Mouse (Mus musculus) gastrocnemius, postnatal 14 days (tissue): ENCODE results near the gene Tmem203. TPM values are rescaled to one million over a fixed set of nuclear protein-coding genes. Genes with fewer than 3 reads are reported as not detected.

Source experiments
- DNase-seq: peaks from one replicate; pipeline ENCODE4 v3.0.0; 2021; ENCODE audit warnings: mixed read lengths
- intact Hi-C: fragments of 180-260 bp; cut with DNase I; formaldehyde crosslinking; loops from one replicate; pipeline ENCODE4 v1.15.1; 2025; ENCODE audit warnings: low total_unique reads
- total RNA-seq, 2 experiments: library from RNA; stranded (reverse); gene quantifications; 2 replicates each; pipeline ENCODE4 v1.2.3; 2021

Gene Tmem203
- total RNA-seq, 2 experiments from 2014 or later, result 13.5 to 13.6 TPM

DNA sequence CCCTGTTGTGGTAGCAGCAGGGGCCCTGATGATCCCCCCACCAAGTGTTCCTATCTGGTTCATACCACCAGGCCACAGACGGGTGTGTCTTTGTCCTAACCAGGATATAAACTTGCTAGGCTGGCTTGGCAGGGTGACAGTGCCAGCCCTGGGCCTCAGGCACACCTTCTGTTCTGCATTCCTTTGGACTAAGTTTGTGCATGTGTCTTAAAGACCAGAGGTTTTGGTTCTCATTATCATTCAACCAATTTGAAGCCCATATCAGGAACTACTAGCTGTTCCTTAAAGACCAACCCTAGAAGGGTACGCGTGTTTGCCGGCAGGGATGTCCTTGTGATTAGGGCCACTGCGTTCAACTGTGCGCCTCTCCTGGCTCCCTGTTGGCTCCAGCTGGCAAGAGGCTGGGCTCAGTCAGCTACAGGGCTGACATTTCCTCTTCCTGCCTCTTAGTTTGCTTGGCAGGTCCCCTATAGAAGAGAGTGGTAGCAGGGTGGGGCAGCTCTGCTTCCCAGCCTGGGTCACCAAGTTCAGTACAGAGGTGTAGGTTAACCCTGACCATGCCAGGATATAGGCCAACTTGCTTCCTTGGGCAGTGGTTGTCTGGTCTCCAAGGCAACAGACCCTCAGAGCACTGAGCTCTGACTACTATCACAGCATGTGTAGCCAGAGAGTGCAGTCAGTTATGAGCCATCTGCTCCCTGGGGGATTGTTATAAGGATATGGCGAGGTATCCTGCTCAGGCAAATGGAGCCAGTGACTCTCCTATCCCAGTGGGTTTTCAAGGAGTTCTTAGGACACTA, 31.8 kb downstream of the Tmem203 start:
- DNase-seq, result no peak
- intact Hi-C loops, result no loop called here

- DNase-seq, result no peak
- intact Hi-C loops, result no loop called here
Measured at GRCm38 (mm10) chr2:25287927-25288649, 32.8 kb downstream of the Tmem203 start, which contains the start of gene Tmem210. Gene Tmem210, plus strand, starts transcription at chr2:25288145.

GRCm38 (mm10) chr2:25288734-25289345, 33.6 kb downstream of the Tmem203 start:
- intact Hi-C loops, result no loop called here
- DNase-seq, result no peak

DNA sequence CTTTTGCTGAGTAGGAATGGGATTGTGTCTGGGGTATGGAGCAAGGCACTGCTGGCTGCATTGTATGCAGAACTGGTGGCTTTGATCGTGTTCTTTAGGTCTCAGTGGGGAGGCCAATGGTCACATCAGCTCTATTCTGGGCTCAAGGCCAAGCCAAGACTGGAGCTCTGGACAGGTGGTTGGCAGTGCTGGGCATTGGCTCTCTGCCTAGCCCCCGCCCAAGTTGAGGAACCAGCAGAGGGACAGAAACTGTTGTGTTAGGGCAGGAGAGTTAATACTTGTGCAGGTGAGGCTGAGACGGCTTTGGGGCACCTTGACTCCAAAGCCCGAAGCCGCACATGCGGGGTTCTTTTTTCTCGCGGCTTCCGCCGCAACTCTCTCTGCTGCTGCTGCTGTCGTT, 34.4 kb downstream of the Tmem203 start, which contains the start of gene Lrrc26:
Lrrc26 (plus strand) TSS at position 265 of the 400 bp plus-strand sequence.
- DNase-seq, result no peak
- intact Hi-C loops, result no loop called here

- intact Hi-C loops, result no loop called here
- no peak for DNase-seq
Measured at GRCm38 (mm10) chr2:25290101-25290815, 35.0 kb downstream of the Tmem203 start.

- intact Hi-C loops, result no loop called here
Measured at GRCm38 (mm10) chr2:25290816-25291130, 35.5 kb downstream of the Tmem203 start.

DNA sequence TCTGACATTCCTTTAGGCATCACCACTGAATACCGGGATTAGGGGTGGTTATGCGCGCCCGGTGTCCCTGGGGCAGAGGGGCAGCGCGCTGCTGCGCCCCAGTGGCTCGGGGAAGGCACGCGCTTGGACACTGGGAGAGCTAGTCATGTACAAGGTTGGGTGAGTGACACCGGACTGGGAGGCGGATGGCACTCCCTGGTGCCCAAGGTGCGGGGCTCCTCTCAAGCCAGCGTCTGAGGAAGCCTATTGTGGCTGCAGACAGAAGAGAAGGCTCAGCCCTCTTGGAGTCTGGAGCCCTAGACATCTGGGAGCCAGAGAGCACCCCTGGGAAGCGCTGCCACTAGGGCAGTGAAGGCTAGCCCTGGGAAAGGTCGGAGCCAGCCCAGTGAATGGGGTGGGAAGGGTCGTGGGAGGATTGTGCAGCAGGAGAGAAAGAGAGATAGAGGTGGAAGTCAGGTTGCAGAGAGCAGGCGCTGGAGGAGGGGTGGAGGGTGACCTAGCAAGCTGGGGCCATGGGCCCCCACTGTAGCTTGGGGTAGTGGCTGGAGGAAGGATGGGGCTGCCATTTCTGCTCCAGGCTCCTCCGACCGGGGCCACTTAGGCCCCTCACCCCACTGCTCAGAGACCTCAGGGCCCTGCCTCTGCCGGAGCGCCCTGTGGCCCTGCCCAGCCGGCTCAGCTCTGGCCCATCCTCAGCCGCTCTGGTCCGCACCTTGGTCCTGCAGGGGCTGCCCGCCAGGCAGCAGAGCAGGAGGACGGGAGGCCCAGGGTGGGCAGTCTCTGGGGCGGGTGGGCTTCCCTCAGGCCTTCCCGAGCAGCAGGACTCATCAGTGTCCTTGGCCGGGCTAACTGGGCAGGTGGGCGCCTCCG, 36.2 kb downstream of the Tmem203 start:
- intact Hi-C loops, result no loop called here

More at GRCm38 (mm10) chr2:25290816-25291130, 35.5 kb downstream of the Tmem203 start:
- DNase-seq, result no peak

DNA sequence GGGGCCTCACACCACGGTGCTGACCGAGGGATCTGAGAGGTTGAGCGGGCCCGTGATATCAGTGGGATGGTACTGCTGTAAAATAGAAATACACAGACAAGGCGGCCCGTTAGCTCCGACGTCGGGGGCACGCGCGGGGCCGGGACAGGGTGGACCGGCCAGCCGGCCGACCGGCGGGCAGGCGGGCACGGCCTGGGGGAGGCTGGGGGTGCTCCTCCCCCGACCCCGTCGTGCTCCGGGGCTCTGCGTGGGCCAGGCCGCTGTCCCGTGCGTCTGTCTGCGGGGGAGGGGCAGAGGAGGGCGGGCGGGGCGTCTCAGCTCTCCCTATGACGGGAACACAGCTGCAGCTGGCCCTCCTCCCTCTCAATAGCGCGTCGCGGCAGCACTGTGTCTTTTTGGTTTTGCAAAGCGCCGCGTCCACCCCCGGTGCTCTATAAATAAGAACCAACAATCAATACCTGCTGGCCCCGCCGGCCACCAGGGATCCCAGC, 36.9 kb downstream of the Tmem203 start:
- peak; percentile 40 for DNase-seq
- intact Hi-C loops, result no loop called here

More for the DNA sequence above, 36.2 kb downstream of the Tmem203 start:
- no peak for DNase-seq

- intact Hi-C loops, result no loop called here
- DNase-seq, result peak; percentile 77
Measured at GRCm38 (mm10) chr2:25292856-25293255, 37.6 kb downstream of the Tmem203 start.

DNA sequence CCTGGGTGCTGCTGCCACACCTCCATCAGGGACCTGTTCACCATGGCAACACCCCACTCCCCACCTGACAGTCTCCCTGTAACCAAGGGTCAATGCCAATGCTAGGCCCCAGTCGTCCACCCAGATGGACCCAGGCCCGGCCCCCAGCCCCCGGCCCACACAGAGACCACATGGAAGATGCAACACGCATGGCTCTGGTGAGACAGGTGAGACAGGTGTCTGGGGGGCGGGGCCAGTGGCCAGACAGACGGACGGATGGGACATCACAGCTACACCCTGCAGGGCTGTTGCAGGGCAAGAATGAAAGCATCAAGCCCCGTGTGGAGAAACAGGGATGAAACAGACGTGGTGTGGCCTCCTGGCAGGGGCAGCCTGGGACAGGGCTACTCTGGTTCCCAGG, 38.5 kb downstream of the Tmem203 start:
- intact Hi-C loops, result no loop called here
- DNase-seq, result no peak

DNA sequence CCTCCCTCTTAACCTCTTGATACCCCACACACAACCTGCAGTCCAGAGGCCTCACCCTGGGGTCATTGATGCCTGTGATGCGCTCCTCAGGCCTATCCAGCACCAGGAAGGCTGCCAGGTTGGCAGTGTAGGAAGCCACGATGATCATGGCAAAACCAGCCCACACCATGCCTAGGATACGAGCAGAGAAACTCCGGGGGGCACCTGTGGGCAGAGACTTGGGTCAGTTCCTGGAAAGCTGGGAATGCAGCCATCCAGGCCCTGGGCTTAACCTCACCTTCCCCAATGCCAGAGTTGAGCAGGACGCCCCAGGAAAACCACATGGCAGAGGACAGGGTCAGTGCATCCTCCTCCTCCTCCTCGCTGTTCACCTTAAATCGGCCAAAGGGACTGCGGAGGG, 41.9 kb downstream of the Tmem203 start:
- DNase-seq, result no peak
- intact Hi-C loops, result no loop called here

- no peak for DNase-seq
- intact Hi-C loops, result no loop called here
Measured at GRCm38 (mm10) chr2:25298046-25298445, 42.8 kb downstream of the Tmem203 start.

- no peak for DNase-seq
- intact Hi-C loops, result no loop called here
Measured at GRCm38 (mm10) chr2:25303452-25303851, 48.2 kb downstream of the Tmem203 start.

DNA sequence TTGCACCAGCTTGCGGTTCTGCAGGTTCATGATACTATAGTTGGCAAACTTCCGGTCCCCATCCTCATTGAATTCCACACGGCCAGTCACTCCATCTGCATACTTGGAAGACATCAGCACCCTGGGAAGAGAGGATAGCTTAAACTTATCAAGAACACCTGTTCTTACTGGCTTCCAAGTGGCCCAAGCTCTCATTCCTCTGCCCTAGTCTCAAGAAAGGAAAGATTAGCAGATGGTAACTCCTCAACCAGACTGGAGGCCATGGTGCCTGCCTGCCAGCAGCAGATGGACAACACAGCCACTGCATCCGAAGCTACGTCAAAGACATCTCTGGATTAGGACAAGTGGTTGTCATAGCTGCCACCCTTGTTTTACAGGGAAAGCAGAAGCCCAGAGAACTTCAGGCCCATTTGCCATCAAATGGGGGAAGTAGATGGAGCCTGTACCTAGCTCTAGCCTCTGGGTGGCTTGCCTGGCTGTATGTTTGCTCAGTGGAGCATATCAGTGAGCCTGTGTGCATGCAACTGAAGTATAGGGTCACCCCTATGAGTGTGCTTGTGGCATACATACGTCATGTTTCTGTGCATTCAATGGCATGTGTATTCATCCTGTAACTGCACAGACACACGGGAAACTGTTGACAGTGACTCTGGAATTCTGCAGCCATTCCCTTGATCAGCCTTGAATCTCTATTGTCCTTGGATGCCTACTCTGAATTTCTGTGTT, 48.9 kb downstream of the Tmem203 start:
- intact Hi-C loops, result no loop called here
- DNase-seq, result no peak

GRCm38 (mm10) chr2:25304657-25305541, 49.7 kb downstream of the Tmem203 start:
- DNase-seq, result no peak
- intact Hi-C loops, result no loop called here
